ENCODE assay signal across 34 mouse cellular contexts in the genomic region with DNA sequence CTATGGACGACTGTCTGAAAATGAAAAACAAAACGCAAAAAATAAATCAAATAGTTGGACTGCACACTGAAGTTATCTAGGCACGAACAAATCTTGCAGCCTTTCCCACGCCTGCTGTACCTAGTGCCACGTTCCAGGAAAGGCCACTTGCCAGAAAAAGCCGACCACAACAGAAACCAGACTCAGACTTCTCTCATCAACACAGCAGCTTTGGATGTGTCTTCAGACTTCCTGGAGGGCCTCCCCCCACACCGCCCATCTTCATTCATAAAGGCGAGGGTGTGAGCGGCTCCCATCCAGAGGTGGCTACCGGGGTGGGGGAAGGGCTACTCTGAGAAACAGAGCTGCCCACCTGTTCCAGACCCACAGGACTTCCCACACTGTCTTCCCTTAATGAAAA. TPM values are rescaled to one million over a fixed set of nuclear protein-coding genes. Genes with fewer than 3 reads are reported as not detected.
DNase-seq lines count a peak whose midpoint lies in the region; ATAC-seq lines count a peak whose summit lies in the region.
"Had no signal": no experiment of that assay in that cellular context is flagged by ENCODE, and none has a peak within 500 bp of the region (broad histone marks: within the 10 kb centered on the region; RNA-seq: fewer than 3 reads in every experiment).

No protein-coding gene starts in this region.

- no peak for ATAC-seq in midbrain, embryonic 11.5 days (ENCODE audit: low FRiP score)
- ATAC-seq in midbrain, embryonic 16.5 days = no peak
- ATAC-seq in forebrain, embryonic 11.5 days (replicated peaks; ENCODE audit: low FRiP score) = no peak
- ATAC-seq: intestine, postnatal 0 days; lung, postnatal 0 days had no signal

- H3K9me3 ChIP-seq in midbrain, embryonic 11.5 days (ENCODE audit: control insufficient read depth, low read length) = no peaks in the 10 kb centered on the region
- H3K9me3 ChIP-seq in midbrain, embryonic 16.5 days (replicated peaks; ENCODE audit: control insufficient read depth, low read length, poor library complexity, severe bottlenecking) = no peaks in the 10 kb centered on the region
- H3K9me3 ChIP-seq in forebrain, embryonic 11.5 days (ENCODE audit: control insufficient read depth, low read length) = no peaks in the 10 kb centered on the region
- H3K9me3 ChIP-seq: embryonic facial prominence, embryonic 12.5 days; forebrain, embryonic 12.5 days; hindbrain, embryonic 13.5 days; limb, embryonic 10.5 days; limb, embryonic 15.5 days had no signal

- H3K9ac ChIP-seq in midbrain, embryonic 11.5 days (ENCODE audit: low read length) = no peak overlapping the region
- no peak overlapping the region for H3K9ac ChIP-seq in midbrain, embryonic 16.5 days (ENCODE audit: low read depth, low read length)
- no peak overlapping the region for H3K9ac ChIP-seq in forebrain, embryonic 11.5 days (ENCODE audit: low read length)
- H3K9ac ChIP-seq: embryonic facial prominence, embryonic 12.5 days; forebrain, embryonic 12.5 days; hindbrain, embryonic 13.5 days; limb, embryonic 15.5 days; liver, embryonic 13.5 days had no signal

- H3K4me1 ChIP-seq in midbrain, embryonic 11.5 days (ENCODE audit: control insufficient read depth, insufficient read depth, low read length) = no peaks in the 10 kb centered on the region
- no peaks in the 10 kb centered on the region for H3K4me1 ChIP-seq in midbrain, embryonic 16.5 days (ENCODE audit: control insufficient read depth, insufficient read depth, low read length)
- no peaks in the 10 kb centered on the region for H3K4me1 ChIP-seq in forebrain, embryonic 11.5 days (replicated peaks; ENCODE audit: control insufficient read depth, insufficient read depth, low read length)
- H3K4me1 ChIP-seq: embryonic facial prominence, embryonic 12.5 days; hindbrain, embryonic 13.5 days; limb, embryonic 10.5 days had no signal

- no peak overlapping the region for H3K4me3 ChIP-seq in midbrain, embryonic 11.5 days (ENCODE audit: low read depth, low read length)
- no peak overlapping the region for H3K4me3 ChIP-seq in midbrain, embryonic 16.5 days (ENCODE audit: low read depth, low read length)
- no peak overlapping the region for H3K4me3 ChIP-seq in forebrain, embryonic 11.5 days (ENCODE audit: low read depth, low read length)
- H3K4me3 ChIP-seq: embryonic facial prominence, embryonic 12.5 days; forebrain, embryonic 12.5 days; hindbrain, embryonic 13.5 days; limb, embryonic 10.5 days; limb, embryonic 15.5 days; liver, embryonic 13.5 days had no signal

- H3K27ac ChIP-seq in midbrain, embryonic 11.5 days (ENCODE audit: low read depth, low read length) = no peak overlapping the region
- no peak overlapping the region for H3K27ac ChIP-seq in midbrain, embryonic 16.5 days (ENCODE audit: low read length)
- H3K27ac ChIP-seq in forebrain, embryonic 11.5 days (ENCODE audit: low read depth, low read length) = no peak overlapping the region
- H3K27ac ChIP-seq: embryonic facial prominence, embryonic 12.5 days; forebrain, embryonic 12.5 days; hindbrain, embryonic 13.5 days; limb, embryonic 10.5 days; limb, embryonic 15.5 days; liver, embryonic 13.5 days; stomach, postnatal 0 days had no signal

- H3K4me2 ChIP-seq in midbrain, embryonic 11.5 days = no peak overlapping the region
- H3K4me2 ChIP-seq in midbrain, embryonic 16.5 days (ENCODE audit: low read length) = no peak overlapping the region
- no peak overlapping the region for H3K4me2 ChIP-seq in forebrain, embryonic 11.5 days (ENCODE audit: low read depth, low read length, severe bottlenecking)
- H3K4me2 ChIP-seq: embryonic facial prominence, embryonic 12.5 days; forebrain, embryonic 12.5 days; hindbrain, embryonic 13.5 days; limb, embryonic 15.5 days; liver, embryonic 13.5 days had no signal

- no peaks in the 10 kb centered on the region for H3K27me3 ChIP-seq in midbrain, embryonic 11.5 days (ENCODE audit: control insufficient read depth, insufficient read depth, low read length)
- no peaks in the 10 kb centered on the region for H3K27me3 ChIP-seq in midbrain, embryonic 16.5 days (ENCODE audit: control insufficient read depth, insufficient read depth, low read depth, low read length)
- no peaks in the 10 kb centered on the region for H3K27me3 ChIP-seq in forebrain, embryonic 11.5 days (ENCODE audit: control insufficient read depth, insufficient read depth, low read length)
- H3K27me3 ChIP-seq: embryonic facial prominence, embryonic 12.5 days; forebrain, embryonic 12.5 days; hindbrain, embryonic 13.5 days; limb, embryonic 15.5 days; liver, embryonic 13.5 days had no signal

- H3K36me3 ChIP-seq in midbrain, embryonic 11.5 days (ENCODE audit: control insufficient read depth, insufficient read depth, low read length) = no peaks in the 10 kb centered on the region
- peaks cover 7% of the 10 kb centered on the region; the same call in 1 of the 2 replicates for H3K36me3 ChIP-seq in midbrain, embryonic 16.5 days (ENCODE audit: control insufficient read depth, insufficient read depth, low read length)
- no peaks in the 10 kb centered on the region for H3K36me3 ChIP-seq in forebrain, embryonic 11.5 days (ENCODE audit: control insufficient read depth, insufficient read depth, low read length)
- H3K36me3 ChIP-seq: forebrain, embryonic 12.5 days had no signal

- WGBS in midbrain, embryonic 11.5 days = 86% methylated on average over 10 of the region's 10 CpGs
- 83% methylated on average over 10 of the region's 10 CpGs for WGBS in midbrain, embryonic 16.5 days
- 85% methylated on average over 10 of the region's 10 CpGs for WGBS in forebrain, embryonic 11.5 days

- DNase-seq in midbrain, embryonic 11.5 days (ENCODE audit: low spot score, missing footprints) = peak; percentile 41
- peak; percentile 5 for DNase-seq in 3T3-L1 (ENCODE audit: low read depth, low spot score)
- DNase-seq in CD4-positive, CD25-positive, alpha-beta regulatory T cell, adult 2 months (ENCODE audit: low read depth, low spot score) = peak; percentile 36
- DNase-seq in fibroblast of lung, adult 2 months (ENCODE audit: low read depth) = peak; percentile 64
- no peak for DNase-seq in spleen, adult 18-20 months
- DNase-seq in neural tube, embryonic 10.5 days (ENCODE audit: extremely low spot score, low spot score) = no peak
- DNase-seq in forebrain, embryonic 11.5 days (ENCODE audit: low spot score) = no peak
- DNase-seq: adrenal gland, adult 2 months; adrenal gland, postnatal 36 days; cerebellum, adult 2 months; cerebellum, postnatal 36 days; embryo, embryonic 11 days; gastrocnemius, postnatal 14 days; heart, adult 18-20 months; kidney, postnatal 14 days; layer of hippocampus, adult 9-11 months; liver, embryonic 13.5 days; lung, adult 18-20 months; lung, postnatal 4 days; midbrain, embryonic 14.5 days; right cerebral cortex, adult 18-20 months had no signal

RNA-seq across cellular contexts. Expression of a gene that starts 14.6 kb away (rescaled TPM):
- 30.0 and 35.4 TPM in 2 replicates for polyA plus RNA-seq in midbrain, embryonic 11.5 days (2014; fragmentation: Nextera tagmentation; extraction: Ambion mirVana)
- 38.2 and 41.4 TPM in 2 replicates for polyA plus RNA-seq in midbrain, embryonic 16.5 days (2015; fragmentation: Nextera tagmentation; extraction: Ambion mirVana)
- 30.5 and 38.0 TPM in 2 replicates for polyA plus RNA-seq in forebrain, embryonic 11.5 days (2014; fragmentation: Nextera tagmentation; extraction: Ambion mirVana)

RNA-seq across cellular contexts. Expression of a gene that starts 14.8 kb away (rescaled TPM):
- polyA plus RNA-seq in midbrain, embryonic 11.5 days (2014; fragmentation: Nextera tagmentation; extraction: Ambion mirVana) = 40.2 and 46.4 TPM in 2 replicates
- 35.2 and 35.4 TPM in 2 replicates for polyA plus RNA-seq in midbrain, embryonic 16.5 days (2015; fragmentation: Nextera tagmentation; extraction: Ambion mirVana)
- polyA plus RNA-seq in forebrain, embryonic 11.5 days (2014; fragmentation: Nextera tagmentation; extraction: Ambion mirVana) = 52.2 and 56.4 TPM in 2 replicates

RNA-seq across cellular contexts. Expression of a gene that starts 17.7 kb away (rescaled TPM):
- polyA plus RNA-seq in midbrain, embryonic 11.5 days (2014; fragmentation: Nextera tagmentation; extraction: Ambion mirVana) = 0.36 and 0.65 TPM in 2 replicates
- polyA plus RNA-seq in midbrain, embryonic 16.5 days (2015; fragmentation: Nextera tagmentation; extraction: Ambion mirVana) = 0.64 and 0.73 TPM in 2 replicates
- polyA plus RNA-seq in forebrain, embryonic 11.5 days (2014; fragmentation: Nextera tagmentation; extraction: Ambion mirVana) = 0.29 and 0.99 TPM in 2 replicates

RNA-seq across cellular contexts. Expression of a gene that starts 24.9 kb away (rescaled TPM):
- 22.0 and 24.6 TPM in 2 replicates for polyA plus RNA-seq in midbrain, embryonic 11.5 days (2014; fragmentation: Nextera tagmentation; extraction: Ambion mirVana)
- 44.5 and 48.7 TPM in 2 replicates for polyA plus RNA-seq in midbrain, embryonic 16.5 days (2015; fragmentation: Nextera tagmentation; extraction: Ambion mirVana)
- 22.2 and 23.4 TPM in 2 replicates for polyA plus RNA-seq in forebrain, embryonic 11.5 days (2014; fragmentation: Nextera tagmentation; extraction: Ambion mirVana)

RNA-seq across cellular contexts. Expression of a gene that starts 28.4 kb away (rescaled TPM):
- not detected in 2 replicates for polyA plus RNA-seq in midbrain, embryonic 11.5 days (2014; fragmentation: Nextera tagmentation; extraction: Ambion mirVana)
- not detected in 2 replicates for polyA plus RNA-seq in midbrain, embryonic 16.5 days (2015; fragmentation: Nextera tagmentation; extraction: Ambion mirVana)
- polyA plus RNA-seq in forebrain, embryonic 11.5 days (2014; fragmentation: Nextera tagmentation; extraction: Ambion mirVana) = not detected in 2 replicates
- polyA plus RNA-seq: adrenal gland, adult 2 months; C2C12; embryonic facial prominence, embryonic 12.5 days; forebrain, embryonic 12.5 days; heart, embryonic 14.5 days; hindbrain, embryonic 13.5 days; limb, embryonic 10.5 days; limb, embryonic 15.5 days; lung, postnatal 0 days; midbrain, embryonic 14.5 days; neural tube, embryonic 11.5 days; spleen, adult 2 months; stomach, postnatal 0 days had no signal

Comparison
In these comparisons a context has a peak if more than half of its experiments do, and no peak if none do; other contexts are left out.
1. DNase-seq: peak in midbrain, embryonic 11.5 days (single experiment), 3T3-L1 (single experiment), CD4-positive, CD25-positive, alpha-beta regulatory T cell, adult 2 months (single experiment) and fibroblast of lung, adult 2 months (single experiment); none in spleen, adult 18-20 months (0 of 2), neural tube, embryonic 10.5 days (single experiment) and forebrain, embryonic 11.5 days (single experiment).